Mouse (Mus musculus): Measurements from ENCODE around the gene Ergic3. TPM values are rescaled to one million over a fixed set of nuclear protein-coding genes. Genes with fewer than 3 reads are reported as not detected.

Gene Ergic3
- 209 and 252 TPM in 2 replicates for polyA plus RNA-seq (2015; fragmentation: Nextera tagmentation; extraction: Ambion mirVana)

DNA sequence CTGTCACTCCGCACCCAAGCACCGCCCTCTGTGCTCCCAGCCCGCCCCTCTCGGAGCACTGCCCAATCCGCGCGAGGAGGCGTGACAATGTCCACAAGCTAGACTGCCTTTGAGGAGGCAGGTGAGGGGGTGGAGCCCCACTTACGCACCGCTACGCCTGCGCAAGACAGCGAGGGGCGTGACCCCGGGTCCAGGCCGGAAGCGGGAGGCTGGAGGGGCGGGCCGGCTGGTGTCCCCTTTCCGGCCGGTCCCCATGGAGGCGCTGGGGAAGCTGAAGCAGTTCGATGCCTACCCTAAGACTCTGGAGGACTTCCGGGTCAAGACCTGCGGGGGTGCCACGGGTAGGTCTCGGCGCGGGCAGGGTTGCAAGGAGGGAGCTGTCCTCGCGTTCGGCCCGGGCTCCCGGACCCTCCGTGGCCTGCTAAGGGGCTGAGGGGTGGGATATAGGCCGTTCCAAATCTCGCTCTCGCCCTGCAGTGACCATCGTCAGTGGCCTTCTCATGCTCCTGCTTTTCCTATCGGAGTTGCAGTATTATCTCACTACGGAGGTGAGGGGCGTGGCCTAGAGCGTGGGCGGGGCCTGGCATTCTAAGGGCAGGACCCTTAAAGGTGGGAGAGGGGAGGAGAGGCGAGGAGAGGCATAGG lies at the start of gene Ergic3, which contains the start of gene 6430550D23Rik:
TSS of gene Ergic3 (plus strand) at position 158 of the 645 bp plus-strand sequence.
TSS of gene 6430550D23Rik (minus strand) at position 90 of the 645 bp plus-strand sequence.
- Histone ChIP-seq H3K9me3 (no peaks in the 10 kb centered on the region), H3K36me3 (peaks cover 26% of the 10 kb centered on the region), H3K9ac (peak within 1 kb of the TSS; percentile 85), H3K27ac (peak within 1 kb of the TSS; percentile 83), H3K27me3 (replicated peaks) (no peaks in the 10 kb centered on the region), H3K4me1 (replicated peaks) (peaks cover 4% of the 10 kb centered on the region; the same call in 1 of the 2 replicates), H3K4me3 (replicated peaks) (peak within 1 kb of the TSS; percentile 92), H3K4me2 (replicated peaks) (peak within 1 kb of the TSS; percentile 81)
- WGBS = under 1% methylated on average over 45 of the region's 45 CpGs
- ATAC-seq = peak; percentile 100

DNA sequence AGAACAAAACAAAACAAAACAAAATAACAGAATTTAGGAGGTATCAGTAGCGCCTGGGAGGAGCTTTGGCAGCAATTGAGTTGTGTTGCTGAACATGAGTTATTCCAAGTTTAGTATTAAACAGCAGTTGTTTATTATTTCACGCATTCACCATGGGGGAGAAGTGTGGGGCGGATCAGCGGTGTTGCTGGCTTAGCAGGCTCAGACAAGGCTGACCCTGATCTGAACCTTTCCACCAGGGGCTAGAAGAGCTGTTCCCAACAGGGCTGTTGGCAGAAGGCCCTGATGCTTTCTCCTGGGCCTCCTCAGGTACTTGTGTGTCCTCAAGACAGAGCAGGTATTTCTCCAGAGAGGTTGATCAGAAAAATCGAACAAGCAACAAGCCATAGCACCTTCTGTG lies 47.9 kb upstream of the Ergic3 start:
- 79% methylated on average over 5 of the region's 5 CpGs for WGBS
- H3K36me3 ChIP-seq = peaks cover 7% of the 10 kb centered on the region
- no peak overlapping the region for H3K4me2 ChIP-seq (replicated peaks)
- no peaks in the 10 kb centered on the region for H3K27me3 ChIP-seq (replicated peaks)
- H3K4me3 ChIP-seq (replicated peaks) = no peak overlapping the region
- no peak for ATAC-seq
- no peaks in the 10 kb centered on the region for H3K9me3 ChIP-seq
- H3K9ac ChIP-seq = no peak overlapping the region
- H3K4me1 ChIP-seq (replicated peaks) = no peaks in the 10 kb centered on the region
- no peak overlapping the region for H3K27ac ChIP-seq

DNA sequence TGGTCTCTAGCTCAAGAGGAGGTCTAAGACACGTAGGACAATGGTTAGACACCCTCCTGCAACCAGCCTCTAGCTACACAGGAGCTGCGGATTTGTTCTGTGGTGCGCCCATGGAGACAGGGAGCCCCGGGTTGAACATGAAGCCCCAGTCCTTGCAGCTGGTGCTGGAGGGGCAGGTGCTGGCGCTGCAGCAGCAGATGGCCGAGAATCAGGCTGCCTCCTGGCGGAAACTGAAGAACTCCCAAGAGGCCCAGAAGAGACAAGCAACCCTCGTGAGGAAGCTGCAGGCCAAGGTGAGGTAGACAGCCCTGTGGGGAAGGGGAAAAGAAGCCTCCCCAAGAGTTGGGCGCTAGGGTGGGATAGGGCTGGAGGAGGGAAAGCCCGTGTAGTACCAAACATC lies 46.0 kb upstream of the Ergic3 start:
- ATAC-seq = no peak
- Histone ChIP-seq H3K9ac (no peak overlapping the region), H3K36me3 (peaks cover 17% of the 10 kb centered on the region), H3K9me3 (no peaks in the 10 kb centered on the region), H3K4me1 (replicated peaks) (no peaks in the 10 kb centered on the region), H3K4me2 (replicated peaks) (no peak overlapping the region), H3K27me3 (replicated peaks) (no peaks in the 10 kb centered on the region), H3K27ac (no peak overlapping the region), H3K4me3 (replicated peaks) (no peak overlapping the region)
- 78% methylated on average over 10 of the region's 10 CpGs for WGBS

DNA sequence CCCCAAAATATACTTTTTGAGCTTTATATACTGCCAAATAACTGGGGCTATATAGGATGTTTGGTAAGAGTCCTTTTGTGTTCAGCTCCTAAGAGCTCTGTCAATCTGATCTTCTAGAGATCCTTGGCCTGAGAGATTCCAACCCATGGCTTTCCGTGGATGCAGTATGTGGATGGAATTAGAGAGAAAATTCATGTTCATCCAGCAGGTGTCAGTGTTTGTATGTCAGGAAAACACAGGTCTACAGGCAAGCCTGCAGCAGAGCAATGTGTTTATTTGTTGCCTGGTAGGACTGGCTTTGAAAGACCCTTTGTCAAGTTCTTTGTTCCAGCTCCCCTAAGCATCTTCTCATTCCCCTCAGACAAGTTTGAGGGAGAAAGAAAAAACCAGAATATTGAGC lies 44.9 kb upstream of the Ergic3 start:
- peaks cover 27% of the 10 kb centered on the region for H3K36me3 ChIP-seq
- no peaks in the 10 kb centered on the region for H3K4me1 ChIP-seq (replicated peaks)
- WGBS = 36% methylated on average over 1 of the region's 1 CpGs

DNA sequence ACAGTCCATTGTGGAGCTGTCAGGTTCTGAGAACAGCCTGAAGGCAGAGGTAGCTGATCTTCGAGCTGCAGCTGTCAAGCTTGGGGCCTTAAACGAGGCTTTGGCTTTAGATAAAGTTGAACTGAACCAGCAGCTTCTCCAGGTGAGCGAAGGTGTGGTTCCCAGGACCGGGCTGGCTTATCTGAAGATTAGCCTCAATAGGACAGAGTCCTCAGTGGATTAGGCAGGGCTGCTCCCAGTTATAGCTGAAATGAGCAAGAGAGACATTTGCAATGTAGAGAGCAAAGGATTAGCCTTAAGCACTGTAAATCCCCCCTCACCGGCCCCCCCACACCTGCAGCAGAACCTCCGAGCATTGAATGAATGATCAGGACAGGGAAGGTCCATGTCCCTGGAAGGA lies 34.5 kb upstream of the Ergic3 start:
- Histone ChIP-seq H3K9ac (no peak overlapping the region), H3K4me3 (replicated peaks) (no peak overlapping the region), H3K4me1 (replicated peaks) (no peaks in the 10 kb centered on the region), H3K36me3 (peaks cover 56% of the 10 kb centered on the region), H3K27ac (no peak overlapping the region), H3K9me3 (no peaks in the 10 kb centered on the region), H3K27me3 (replicated peaks) (no peaks in the 10 kb centered on the region), H3K4me2 (replicated peaks) (no peak overlapping the region)
- WGBS = 67% methylated on average over 6 of the region's 6 CpGs
- peak; percentile 84 for ATAC-seq

More for the DNA sequence above, 44.9 kb upstream of the Ergic3 start:
- no peaks in the 10 kb centered on the region for H3K9me3 ChIP-seq
- no peaks in the 10 kb centered on the region for H3K27me3 ChIP-seq (replicated peaks)
- no peak overlapping the region for H3K9ac ChIP-seq
- no peak overlapping the region for H3K4me3 ChIP-seq (replicated peaks)
- H3K27ac ChIP-seq = no peak overlapping the region
- no peak for ATAC-seq
- no peak overlapping the region for H3K4me2 ChIP-seq (replicated peaks)

DNA sequence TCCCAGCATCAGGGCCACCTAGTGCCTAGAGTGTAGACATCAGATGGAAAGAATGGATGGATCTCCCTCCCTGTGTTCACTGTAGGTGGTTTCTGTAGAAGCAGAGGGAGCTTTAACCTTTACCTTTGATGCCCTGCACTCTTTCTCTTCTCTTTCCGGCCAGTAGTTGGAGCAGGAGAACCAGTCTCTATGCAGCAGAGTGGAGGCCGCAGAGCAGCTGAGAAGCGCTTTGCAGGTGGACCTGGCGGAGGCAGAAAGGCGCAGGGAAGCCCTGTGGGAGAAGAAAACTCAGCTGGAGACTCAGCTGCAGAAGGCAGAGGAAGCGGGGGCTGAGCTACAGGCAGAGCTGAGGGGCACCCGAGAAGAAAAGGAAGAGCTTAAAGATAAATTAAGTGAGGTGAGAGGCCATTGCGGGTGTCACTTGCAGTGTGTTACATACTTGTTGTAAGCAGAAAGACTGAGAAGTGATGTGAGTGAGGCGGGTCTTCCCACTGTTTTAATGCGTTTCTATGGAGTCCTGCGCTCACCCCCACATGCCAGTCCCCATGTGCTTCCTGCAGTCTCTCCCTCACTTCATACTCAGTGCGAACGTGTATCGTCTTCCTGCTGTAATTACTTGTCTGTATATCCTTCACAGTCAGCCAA lies 33.6 kb upstream of the Ergic3 start:
- no peak overlapping the region for H3K27ac ChIP-seq
- no peaks in the 10 kb centered on the region for H3K27me3 ChIP-seq (replicated peaks)
- H3K9me3 ChIP-seq = no peaks in the 10 kb centered on the region
- no peak overlapping the region for H3K9ac ChIP-seq
- WGBS = 83% methylated on average over 14 of the region's 14 CpGs
- no peaks in the 10 kb centered on the region for H3K4me1 ChIP-seq (replicated peaks)
- no peak overlapping the region for H3K4me2 ChIP-seq (replicated peaks)
- H3K4me3 ChIP-seq (replicated peaks) = no peak overlapping the region
- ATAC-seq = no peak
- peaks cover 54% of the 10 kb centered on the region for H3K36me3 ChIP-seq

DNA sequence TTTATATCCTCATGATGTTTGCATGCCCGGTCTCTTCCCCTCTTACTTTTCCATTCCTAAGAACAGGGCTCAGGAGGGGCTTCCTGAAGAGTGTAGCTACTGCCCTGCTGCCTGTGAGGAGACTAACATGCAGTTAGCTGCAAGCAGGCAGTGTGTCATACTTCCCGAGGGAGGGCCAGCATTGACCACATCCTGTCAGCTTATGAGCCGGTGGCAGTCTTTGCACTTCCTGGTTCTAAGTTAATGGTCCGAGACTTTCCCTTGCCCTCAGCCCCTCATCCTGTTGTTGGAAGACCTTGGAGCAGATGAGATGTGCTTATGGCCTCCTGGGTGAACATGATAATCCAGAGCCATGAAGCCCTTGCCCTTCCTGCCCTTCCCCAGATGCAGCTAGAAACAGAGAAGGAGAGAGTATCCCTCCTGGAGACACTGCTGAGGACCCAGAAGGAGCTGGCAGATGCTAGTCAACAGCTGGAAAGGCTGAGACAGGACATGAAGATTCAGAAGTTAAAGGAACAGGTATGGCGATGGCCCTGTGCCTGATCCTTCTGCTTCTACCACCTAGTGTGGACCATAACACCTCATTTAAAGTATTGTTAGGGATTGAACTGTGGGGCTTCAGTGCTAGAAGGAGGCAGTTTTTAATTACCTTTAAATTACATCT lies 28.4 kb upstream of the Ergic3 start:
- no peaks in the 10 kb centered on the region for H3K9me3 ChIP-seq
- peaks cover 51% of the 10 kb centered on the region for H3K36me3 ChIP-seq
- no peak overlapping the region for H3K9ac ChIP-seq
- no peaks in the 10 kb centered on the region for H3K27me3 ChIP-seq (replicated peaks)
- ATAC-seq = no peak
- H3K4me3 ChIP-seq (replicated peaks) = no peak overlapping the region
- H3K27ac ChIP-seq = no peak overlapping the region
- H3K4me1 ChIP-seq (replicated peaks) = no peaks in the 10 kb centered on the region
- 79% methylated on average over 5 of the region's 5 CpGs for WGBS
- no peak overlapping the region for H3K4me2 ChIP-seq (replicated peaks)

DNA sequence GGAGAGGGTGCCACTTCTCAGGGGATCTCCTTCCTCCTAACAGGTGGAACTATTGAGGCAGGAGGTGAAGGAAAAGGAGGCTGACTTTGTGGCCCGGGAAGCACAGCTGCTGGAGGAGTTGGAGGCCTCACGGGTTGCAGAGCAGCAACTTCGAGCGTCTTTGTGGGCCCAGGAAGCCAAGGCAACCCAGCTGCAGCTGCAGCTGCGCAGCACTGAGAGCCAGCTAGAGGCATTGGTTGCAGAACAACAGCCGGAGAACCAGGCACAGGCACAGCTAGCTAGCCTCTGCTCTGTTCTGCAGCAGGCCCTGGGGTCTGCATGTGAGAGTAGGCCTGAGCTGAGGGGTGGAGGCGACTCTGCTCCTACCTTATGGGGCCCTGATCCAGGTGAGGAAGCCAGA lies 22.1 kb upstream of the Ergic3 start:
- no peak overlapping the region for H3K4me2 ChIP-seq (replicated peaks)
- H3K4me3 ChIP-seq (replicated peaks) = no peak overlapping the region
- peaks cover 45% of the 10 kb centered on the region for H3K36me3 ChIP-seq
- no peak overlapping the region for H3K27ac ChIP-seq
- 95% methylated on average over 7 of the region's 7 CpGs for WGBS
- no peaks in the 10 kb centered on the region for H3K9me3 ChIP-seq
- ATAC-seq = no peak
- no peaks in the 10 kb centered on the region for H3K4me1 ChIP-seq (replicated peaks)
- H3K27me3 ChIP-seq (replicated peaks) = no peaks in the 10 kb centered on the region
- H3K9ac ChIP-seq = no peak overlapping the region

DNA sequence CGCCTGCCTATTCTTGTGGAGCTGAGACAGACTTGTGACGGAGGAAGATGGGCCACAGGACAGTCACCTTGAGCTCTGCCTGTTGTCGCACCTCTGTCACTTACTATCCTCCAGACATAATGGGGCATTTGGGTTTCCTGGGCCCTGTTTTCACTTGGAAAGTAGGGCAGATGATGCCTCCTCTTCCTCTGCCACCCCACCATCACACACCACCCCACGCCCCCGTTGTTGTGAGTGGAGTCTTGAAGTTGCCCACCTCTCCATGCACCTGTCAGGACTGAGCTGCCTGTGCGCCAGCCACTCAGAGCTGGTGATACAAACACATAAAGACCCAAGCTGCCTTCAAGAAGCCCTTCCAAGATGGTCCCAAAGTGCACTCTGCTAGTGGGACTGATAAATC lies 20.7 kb upstream of the Ergic3 start:
- H3K4me1 ChIP-seq (replicated peaks) = no peaks in the 10 kb centered on the region
- no peak overlapping the region for H3K4me3 ChIP-seq (replicated peaks)
- no peak for ATAC-seq
- H3K4me2 ChIP-seq (replicated peaks) = no peak overlapping the region
- no peak overlapping the region for H3K27ac ChIP-seq
- WGBS = 93% methylated on average over 6 of the region's 6 CpGs
- no peak overlapping the region for H3K9ac ChIP-seq
- H3K27me3 ChIP-seq (replicated peaks) = no peaks in the 10 kb centered on the region
- no peaks in the 10 kb centered on the region for H3K9me3 ChIP-seq
- H3K36me3 ChIP-seq = peaks cover 48% of the 10 kb centered on the region

DNA sequence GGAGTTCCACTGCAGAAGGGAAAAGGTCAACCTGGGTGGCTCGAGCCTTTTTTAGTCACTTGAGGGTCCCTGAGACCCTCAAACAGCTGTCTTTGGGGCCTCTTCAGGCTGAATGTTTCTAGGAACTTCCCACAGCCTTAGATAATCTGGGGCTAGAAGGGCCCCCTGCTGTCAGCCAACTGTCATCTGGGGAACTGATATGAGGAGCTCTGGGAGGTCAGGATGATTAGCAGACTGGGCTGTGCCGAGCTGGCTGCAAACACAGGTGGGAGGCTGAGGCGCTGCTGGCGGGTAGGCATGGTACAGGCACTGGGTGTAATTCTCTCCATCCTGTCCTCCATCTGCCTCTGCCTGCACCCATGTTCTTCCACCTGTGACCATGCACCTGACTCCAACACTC lies 18.8 kb upstream of the Ergic3 start:
- H3K4me3 ChIP-seq (replicated peaks) = no peak overlapping the region
- H3K27ac ChIP-seq = no peak overlapping the region
- H3K9ac ChIP-seq = no peak overlapping the region
- no peaks in the 10 kb centered on the region for H3K4me1 ChIP-seq (replicated peaks)
- ATAC-seq = peak; percentile 64
- no peak overlapping the region for H3K4me2 ChIP-seq (replicated peaks)
- 49% methylated on average over 4 of the region's 4 CpGs for WGBS
- no peaks in the 10 kb centered on the region for H3K27me3 ChIP-seq (replicated peaks)
- peaks cover 51% of the 10 kb centered on the region for H3K36me3 ChIP-seq
- H3K9me3 ChIP-seq = no peaks in the 10 kb centered on the region

DNA sequence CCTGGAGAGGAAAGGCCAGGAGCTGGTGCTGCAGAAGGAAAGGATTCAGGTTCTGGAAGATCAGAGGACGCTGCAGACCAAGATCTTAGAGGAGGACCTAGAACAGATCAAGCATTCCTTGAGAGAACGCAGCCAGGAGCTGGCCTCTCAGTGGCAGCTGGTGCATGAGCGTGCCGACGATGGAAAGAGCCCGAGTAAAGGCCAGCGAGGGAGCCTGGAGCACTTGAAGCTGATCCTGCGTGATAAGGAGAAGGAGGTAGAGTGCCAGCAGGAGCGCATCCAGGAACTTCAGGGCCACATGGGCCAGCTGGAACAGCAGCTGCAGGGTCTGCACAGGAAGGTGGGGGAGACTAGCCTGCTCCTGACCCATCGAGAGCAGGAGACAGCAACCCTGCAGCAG lies 16.7 kb upstream of the Ergic3 start:
- no peak for ATAC-seq
- 92% methylated on average over 10 of the region's 10 CpGs for WGBS
- H3K36me3 ChIP-seq = peaks cover 58% of the 10 kb centered on the region
- H3K4me1 ChIP-seq (replicated peaks) = no peaks in the 10 kb centered on the region
- H3K27ac ChIP-seq = 0 out of 2 replicates have a peak overlapping the region, but pooled peaks have one; percentile 58
- H3K4me3 ChIP-seq (replicated peaks) = no peak overlapping the region
- no peak overlapping the region for H3K9ac ChIP-seq
- no peaks in the 10 kb centered on the region for H3K9me3 ChIP-seq
- no peaks in the 10 kb centered on the region for H3K27me3 ChIP-seq (replicated peaks)
- no peak overlapping the region for H3K4me2 ChIP-seq (replicated peaks)

DNA sequence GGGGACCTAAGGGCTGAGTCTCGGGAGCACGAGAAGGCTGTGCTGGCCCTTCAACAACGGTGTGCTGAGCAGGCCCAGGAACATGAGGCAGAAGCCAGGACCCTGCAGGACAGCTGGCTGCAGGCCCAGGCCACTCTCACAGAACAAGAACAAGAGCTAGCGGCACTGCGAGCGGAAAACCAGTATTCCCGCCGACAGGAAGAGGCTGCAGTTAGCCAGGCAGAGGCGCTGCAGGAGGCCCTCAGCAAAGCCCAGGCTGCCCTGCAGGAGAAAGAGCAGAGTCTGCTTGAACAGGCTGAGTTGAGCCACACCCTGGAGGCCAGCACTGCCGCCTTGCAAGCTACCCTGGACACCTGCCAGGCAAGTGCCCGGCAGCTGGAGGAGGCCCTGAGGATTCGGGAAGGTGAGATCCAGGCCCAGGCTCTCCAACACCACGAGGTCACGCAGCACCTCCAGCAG lies 16.0 kb upstream of the Ergic3 start:
- peak overlapping the region; percentile 58; the same call in 1 of the 2 replicates for H3K27ac ChIP-seq
- H3K36me3 ChIP-seq = peaks cover 66% of the 10 kb centered on the region
- 80% methylated on average over 14 of the region's 14 CpGs for WGBS
- H3K4me1 ChIP-seq (replicated peaks) = no peaks in the 10 kb centered on the region
- H3K9me3 ChIP-seq = no peaks in the 10 kb centered on the region
- no peaks in the 10 kb centered on the region for H3K27me3 ChIP-seq (replicated peaks)
- peak; percentile 92 for ATAC-seq
- no peak overlapping the region for H3K9ac ChIP-seq
- H3K4me2 ChIP-seq (replicated peaks) = no peak overlapping the region
- H3K4me3 ChIP-seq (replicated peaks) = no peak overlapping the region

Data from intestine, embryonic 15.5 days (tissue).